Mouse (Mus musculus): ENCODE measurements at regions not wholly inside any gene's neighbourhood (a gene's known extent, or its start where the extent isn't known, plus 50 kb on each side); places are given as distances from the start of the nearest gene placed in this dataset.

- Histone ChIP-seq H3K36me3 (ENCODE audit: control insufficient read depth, insufficient read depth, low read length) (no peaks in the 10 kb centered on the region), H3K4me3 (ENCODE audit: low read depth, low read length) (no peak overlapping the region), H3K27ac (ENCODE audit: low read depth, low read length) (no peak overlapping the region), H3K4me1 (ENCODE audit: control insufficient read depth, insufficient read depth, low read length) (no peaks in the 10 kb centered on the region), H3K27me3 (replicated peaks; ENCODE audit: control insufficient read depth, insufficient read depth, low read length) (no peaks in the 10 kb centered on the region), H3K4me2 (ENCODE audit: low read length) (no peak overlapping the region), H3K9me3 (replicated peaks; ENCODE audit: control insufficient read depth, low read length) (no peaks in the 10 kb centered on the region), H3K9ac (ENCODE audit: low read length) (no peak overlapping the region)
- no peak for ATAC-seq
- no peak for DNase-seq (ENCODE audit: low spot score)
- 98% methylated on average over 2 of the region's 2 CpGs for whole genome bisulfite sequencing
These were observed 290.4 kb upstream of the Meox2 start for GRCm38 (mm10) chr12:36817938-36818337.

DNA sequence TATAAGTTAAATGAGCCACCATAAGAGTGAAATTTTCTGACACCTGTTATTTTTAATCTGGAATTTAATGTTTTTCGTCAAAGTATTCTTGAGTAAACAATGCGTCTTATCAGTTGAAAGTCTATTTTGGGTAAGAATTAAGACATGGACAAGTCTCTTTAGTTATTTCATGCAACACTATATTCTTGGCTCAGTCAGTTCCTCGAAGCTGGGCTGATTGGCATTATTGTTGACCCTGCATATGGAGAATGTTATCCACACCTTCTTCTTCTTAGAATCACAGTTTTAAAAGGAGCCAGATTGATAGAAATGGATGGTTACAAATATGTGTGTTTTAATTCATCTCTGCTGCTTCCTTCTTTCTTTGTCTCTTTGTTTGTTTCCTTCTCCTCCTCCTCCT is 289.5 kb upstream of the Meox2 start:
- no peaks in the 10 kb centered on the region for H3K9me3 ChIP-seq (replicated peaks; ENCODE audit: control insufficient read depth, low read length)
- WGBS = 90% methylated on average over 3 of the region's 3 CpGs

GRCm38 (mm10) chr12:36826766-36827165 is 281.6 kb upstream of the Meox2 start:
- Histone ChIP-seq H3K36me3 (ENCODE audit: control insufficient read depth, insufficient read depth, low read length) (no peaks in the 10 kb centered on the region), H3K9ac (ENCODE audit: low read length) (no peak overlapping the region), H3K27ac (ENCODE audit: low read depth, low read length) (no peak overlapping the region), H3K4me3 (ENCODE audit: low read depth, low read length) (no peak overlapping the region), H3K9me3 (replicated peaks; ENCODE audit: control insufficient read depth, low read length) (no peaks in the 10 kb centered on the region), H3K4me1 (ENCODE audit: control insufficient read depth, insufficient read depth, low read length) (0 out of 2 replicates have a peak, but pooled peaks cover 5% of the 10 kb centered on the region), H3K4me2 (ENCODE audit: low read length) (no peak overlapping the region), H3K27me3 (replicated peaks; ENCODE audit: control insufficient read depth, insufficient read depth, low read length) (no peaks in the 10 kb centered on the region)
- 45% methylated on average over 6 of the region's 6 CpGs for WGBS
- ATAC-seq = no peak
- DNase-seq (ENCODE audit: low spot score) = peak; percentile 19

More for the DNA sequence above, 289.5 kb upstream of the Meox2 start:
- Histone ChIP-seq H3K27me3 (replicated peaks; ENCODE audit: control insufficient read depth, insufficient read depth, low read length) (no peaks in the 10 kb centered on the region), H3K4me1 (ENCODE audit: control insufficient read depth, insufficient read depth, low read length) (no peaks in the 10 kb centered on the region), H3K27ac (ENCODE audit: low read depth, low read length) (no peak overlapping the region), H3K4me3 (ENCODE audit: low read depth, low read length) (no peak overlapping the region), H3K4me2 (ENCODE audit: low read length) (no peak overlapping the region), H3K36me3 (ENCODE audit: control insufficient read depth, insufficient read depth, low read length) (no peaks in the 10 kb centered on the region), H3K9ac (ENCODE audit: low read length) (no peak overlapping the region)
- ATAC-seq = no peak
- no peak for DNase-seq (ENCODE audit: low spot score)

GRCm38 (mm10) chr12:36831307-36831997 is 276.9 kb upstream of the Meox2 start:
- Histone ChIP-seq H3K4me2 (ENCODE audit: low read length) (no peak overlapping the region), H3K4me3 (ENCODE audit: low read depth, low read length) (no peak overlapping the region), H3K36me3 (ENCODE audit: control insufficient read depth, insufficient read depth, low read length) (no peaks in the 10 kb centered on the region), H3K9ac (ENCODE audit: low read length) (no peak overlapping the region), H3K27me3 (replicated peaks; ENCODE audit: control insufficient read depth, insufficient read depth, low read length) (no peaks in the 10 kb centered on the region), H3K9me3 (replicated peaks; ENCODE audit: control insufficient read depth, low read length) (no peaks in the 10 kb centered on the region), H3K4me1 (ENCODE audit: control insufficient read depth, insufficient read depth, low read length) (0 out of 2 replicates have a peak, but pooled peaks cover 5% of the 10 kb centered on the region), H3K27ac (ENCODE audit: low read depth, low read length) (no peak overlapping the region)
- DNase-seq (ENCODE audit: low spot score) (no peak), ATAC-seq (no peak)
- 68% methylated on average over 14 of the region's 14 CpGs for WGBS

- Histone ChIP-seq H3K9me3 (replicated peaks; ENCODE audit: control insufficient read depth, low read length) (no peaks in the 10 kb centered on the region), H3K9ac (ENCODE audit: low read length) (no peak overlapping the region), H3K4me1 (ENCODE audit: control insufficient read depth, insufficient read depth, low read length) (no peaks in the 10 kb centered on the region), H3K36me3 (ENCODE audit: control insufficient read depth, insufficient read depth, low read length) (no peaks in the 10 kb centered on the region), H3K4me3 (ENCODE audit: low read depth, low read length) (no peak overlapping the region), H3K4me2 (ENCODE audit: low read length) (no peak overlapping the region), H3K27ac (ENCODE audit: low read depth, low read length) (no peak overlapping the region), H3K27me3 (replicated peaks; ENCODE audit: control insufficient read depth, insufficient read depth, low read length) (no peaks in the 10 kb centered on the region)
- no peak for ATAC-seq
- DNase-seq (ENCODE audit: low spot score) = no peak
- 98% methylated on average over 1 of the region's 1 CpGs for WGBS
These were observed 265.4 kb upstream of the Meox2 start for GRCm38 (mm10) chr12:36842957-36843356.

DNA sequence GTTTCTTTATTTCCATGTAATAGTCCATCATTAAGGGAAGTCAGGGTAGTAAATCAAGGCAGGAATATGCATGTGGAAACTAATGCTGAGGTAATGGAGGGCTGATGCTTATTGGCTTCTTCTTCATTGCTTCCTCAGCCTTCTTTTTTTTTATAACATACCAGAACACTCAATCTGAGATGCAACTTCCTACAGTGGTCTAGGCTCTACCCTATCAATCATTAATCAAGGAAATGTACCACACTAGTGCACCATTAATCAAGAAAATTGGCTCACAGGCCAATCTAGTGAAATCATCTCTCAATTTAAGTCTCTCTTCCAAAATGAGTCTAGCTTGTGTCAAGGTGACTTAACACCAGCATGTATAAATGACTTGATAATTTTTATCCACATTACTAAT is 263.2 kb upstream of the Meox2 start:
- Histone ChIP-seq H3K4me2 (ENCODE audit: low read length) (no peak overlapping the region), H3K27ac (ENCODE audit: low read depth, low read length) (no peak overlapping the region), H3K36me3 (ENCODE audit: control insufficient read depth, insufficient read depth, low read length) (no peaks in the 10 kb centered on the region), H3K4me1 (ENCODE audit: control insufficient read depth, insufficient read depth, low read length) (no peaks in the 10 kb centered on the region), H3K27me3 (replicated peaks; ENCODE audit: control insufficient read depth, insufficient read depth, low read length) (no peaks in the 10 kb centered on the region), H3K9ac (ENCODE audit: low read length) (no peak overlapping the region), H3K9me3 (replicated peaks; ENCODE audit: control insufficient read depth, low read length) (no peaks in the 10 kb centered on the region), H3K4me3 (ENCODE audit: low read depth, low read length) (no peak overlapping the region)
- no peak for DNase-seq (ENCODE audit: low spot score)
- ATAC-seq = no peak

DNA sequence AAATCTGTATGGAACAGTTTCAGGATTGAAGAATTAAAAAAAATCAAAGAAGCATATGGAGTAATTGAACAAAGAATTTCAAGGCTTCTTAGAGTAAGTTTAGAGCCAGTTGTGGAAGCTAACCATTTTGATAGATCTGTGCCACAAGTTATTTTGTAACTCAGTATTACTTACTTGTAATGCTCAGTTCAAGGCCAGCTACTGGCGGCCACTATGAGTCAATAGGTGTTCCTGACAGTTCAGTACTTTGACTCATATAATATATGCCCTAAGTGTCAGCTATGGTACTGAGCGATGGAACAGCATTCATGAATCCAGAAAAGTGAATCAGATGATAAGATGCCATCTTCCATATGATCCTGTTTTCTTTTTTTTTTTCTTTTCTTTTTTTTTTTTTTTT is 259.3 kb upstream of the Meox2 start:
- Histone ChIP-seq H3K4me3 (ENCODE audit: low read depth, low read length) (no peak overlapping the region), H3K4me2 (ENCODE audit: low read length) (no peak overlapping the region)
- 94% methylated on average over 2 of the region's 2 CpGs for WGBS

DNA sequence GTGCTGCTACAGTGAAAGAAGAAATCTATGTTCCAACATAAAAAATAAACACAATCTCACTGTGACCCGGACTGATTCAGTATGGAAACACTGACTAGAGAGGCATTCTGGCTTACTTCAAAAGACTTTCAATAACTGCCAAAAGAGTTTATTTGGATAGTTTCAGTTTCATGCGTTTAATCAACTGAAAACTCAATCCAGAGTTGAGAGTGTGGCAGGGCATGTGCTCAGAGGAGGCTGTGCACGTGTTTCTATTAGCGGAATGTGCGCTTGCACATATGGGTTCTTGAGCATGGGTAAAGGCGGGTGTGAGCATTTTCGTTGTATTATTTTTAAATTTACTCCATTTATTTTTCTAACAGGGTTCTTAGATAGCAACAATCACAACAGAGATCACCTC is 245.2 kb upstream of the Meox2 start:
- no peaks in the 10 kb centered on the region for H3K9me3 ChIP-seq (replicated peaks; ENCODE audit: control insufficient read depth, low read length)
- H3K36me3 ChIP-seq (ENCODE audit: control insufficient read depth, insufficient read depth, low read length) = no peaks in the 10 kb centered on the region
- H3K9ac ChIP-seq (ENCODE audit: low read length) = no peak overlapping the region
- no peak overlapping the region for H3K27ac ChIP-seq (ENCODE audit: low read depth, low read length)
- no peaks in the 10 kb centered on the region for H3K27me3 ChIP-seq (replicated peaks; ENCODE audit: control insufficient read depth, insufficient read depth, low read length)
- WGBS = 90% methylated on average over 7 of the region's 7 CpGs
- H3K4me1 ChIP-seq (ENCODE audit: control insufficient read depth, insufficient read depth, low read length) = no peaks in the 10 kb centered on the region
- ATAC-seq = no peak
- H3K4me3 ChIP-seq (ENCODE audit: low read depth, low read length) = no peak overlapping the region
- no peak for DNase-seq (ENCODE audit: low spot score)
- no peak overlapping the region for H3K4me2 ChIP-seq (ENCODE audit: low read length)

More for the DNA sequence above, 259.3 kb upstream of the Meox2 start:
- Histone ChIP-seq H3K9me3 (replicated peaks; ENCODE audit: control insufficient read depth, low read length) (no peaks in the 10 kb centered on the region), H3K27ac (ENCODE audit: low read depth, low read length) (no peak overlapping the region), H3K9ac (ENCODE audit: low read length) (no peak overlapping the region), H3K27me3 (replicated peaks; ENCODE audit: control insufficient read depth, insufficient read depth, low read length) (no peaks in the 10 kb centered on the region), H3K4me1 (ENCODE audit: control insufficient read depth, insufficient read depth, low read length) (no peaks in the 10 kb centered on the region), H3K36me3 (ENCODE audit: control insufficient read depth, insufficient read depth, low read length) (no peaks in the 10 kb centered on the region)
- DNase-seq (ENCODE audit: low spot score) (no peak), ATAC-seq (no peak)

GRCm38 (mm10) chr12:36880724-36881123 is 227.6 kb upstream of the Meox2 start:
- Histone ChIP-seq H3K4me2 (ENCODE audit: low read length) (no peak overlapping the region), H3K9ac (ENCODE audit: low read length) (no peak overlapping the region), H3K4me3 (ENCODE audit: low read depth, low read length) (no peak overlapping the region), H3K27ac (ENCODE audit: low read depth, low read length) (no peak overlapping the region), H3K27me3 (replicated peaks; ENCODE audit: control insufficient read depth, insufficient read depth, low read length) (no peaks in the 10 kb centered on the region), H3K36me3 (ENCODE audit: control insufficient read depth, insufficient read depth, low read length) (no peaks in the 10 kb centered on the region), H3K9me3 (replicated peaks; ENCODE audit: control insufficient read depth, low read length) (no peaks in the 10 kb centered on the region), H3K4me1 (ENCODE audit: control insufficient read depth, insufficient read depth, low read length) (no peaks in the 10 kb centered on the region)
- DNase-seq (ENCODE audit: low spot score) = no peak
- no peak for ATAC-seq
- 94% methylated on average over 1 of the region's 1 CpGs for WGBS

Measured in forebrain, embryonic 14.5 days (tissue).